Mouse (Mus musculus): Measurements from ENCODE around the gene Sult2b1. TPM values are rescaled to one million over a fixed set of nuclear protein-coding genes. Genes with fewer than 3 reads are reported as not detected.

Gene Sult2b1
- polyA plus RNA-seq, 1 experiment = 8.8 TPM

DNA sequence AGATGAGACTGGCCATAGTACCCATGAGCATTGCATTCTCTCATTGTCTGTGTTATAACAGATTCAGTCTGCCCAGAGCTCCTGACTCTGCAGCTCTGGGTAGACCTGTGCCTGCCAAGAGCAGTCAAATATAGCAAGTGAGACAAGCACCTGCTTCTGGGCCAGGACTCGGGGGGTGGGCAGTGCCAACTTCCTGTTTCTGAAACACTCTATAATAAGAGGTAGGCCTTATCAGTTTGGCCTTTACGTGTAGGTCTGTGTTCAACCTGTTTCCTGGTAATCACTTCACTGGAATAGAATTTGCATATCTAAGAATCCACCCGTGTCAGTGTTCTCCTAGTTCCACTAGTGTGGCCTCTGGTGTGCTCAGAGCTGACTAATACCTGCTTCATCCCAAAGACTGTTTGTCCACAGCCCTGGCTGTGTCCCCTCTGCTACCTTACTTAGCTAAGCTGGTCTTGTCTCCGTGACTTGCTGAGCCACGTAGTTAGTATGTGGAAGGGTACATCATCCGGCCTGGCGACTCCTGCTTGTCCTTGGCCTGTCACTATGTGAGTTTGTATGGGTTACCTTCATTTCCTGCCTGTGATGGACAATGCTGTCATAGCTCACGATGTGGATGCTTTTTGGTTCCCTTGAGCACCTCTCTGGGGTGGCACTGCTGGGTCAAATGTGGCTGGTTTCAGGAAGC lies 103.3 kb downstream of the Sult2b1 start:
- H3K36me3 ChIP-seq (ENCODE audit: control insufficient read depth, insufficient read depth, low read length) = no peaks in the 10 kb centered on the region
- no peaks in the 10 kb centered on the region for H3K4me1 ChIP-seq (ENCODE audit: control insufficient read depth, insufficient read depth, low read length)
- H3K27me3 ChIP-seq (ENCODE audit: control insufficient read depth, insufficient read depth, low read length) = no peaks in the 10 kb centered on the region
- no peak overlapping the region for H3K4me3 ChIP-seq (ENCODE audit: control insufficient read depth, low read depth, low read length)
- H3K27ac ChIP-seq (ENCODE audit: control insufficient read depth, insufficient read depth, low read depth, low read length) = no peak overlapping the region
- TF ChIP-seq CTCF (IDR thresholded peaks at IDR 0.05; ENCODE audit: control insufficient read depth, insufficient read depth, insufficient replicate concordance, low read depth, low read length) (no peak), POLR2A (IDR thresholded peaks at IDR 0.05; ENCODE audit: control insufficient read depth, low read depth, low read length) (no peak)

Other genes starting within 250 kb of the Sult2b1 start
- 0.37 and 0.45 TPM in 2 replicates for gene Hsd17b14, start 229.8 kb downstream of the Sult2b1 start, polyA plus RNA-seq (2012; rRNA removed)
- 39.9 and 44.3 TPM in 2 replicates for gene Bcat2, start 214.5 kb downstream of the Sult2b1 start, polyA plus RNA-seq (2012; rRNA removed)
- 3.6 and 3.7 TPM in 2 replicates for gene Fgf21, start 169.2 kb downstream of the Sult2b1 start, polyA plus RNA-seq (2012; rRNA removed)
- gene Fut1, start 167.4 kb downstream of the Sult2b1 start, polyA plus RNA-seq (2012; rRNA removed) = 0.08 and 0.21 TPM in 2 replicates
- 77.5 and 95.6 TPM in 2 replicates for gene Izumo1, start 162.9 kb downstream of the Sult2b1 start, polyA plus RNA-seq (2012; rRNA removed)
- 5.1 and 5.4 TPM in 2 replicates for gene Rasip1, start 157.2 kb downstream of the Sult2b1 start, polyA plus RNA-seq (2012; rRNA removed)
- 0.74 and 1.3 TPM in 2 replicates for gene Mamstr, start 144.7 kb downstream of the Sult2b1 start, polyA plus RNA-seq (2012; rRNA removed)
- 0.37 and 0.42 TPM in 2 replicates for gene Fut2, start 118.3 kb downstream of the Sult2b1 start, polyA plus RNA-seq (2012; rRNA removed)
- 6.5 and 10.8 TPM in 2 replicates for gene Ntn5, start 100.6 kb downstream of the Sult2b1 start, polyA plus RNA-seq (2012; rRNA removed)
- 61.0 and 71.6 TPM in 2 replicates for gene Sec1, start 90.3 kb downstream of the Sult2b1 start, polyA plus RNA-seq (2012; rRNA removed)
- gene Car11, start 84.8 kb downstream of the Sult2b1 start, polyA plus RNA-seq (2012; rRNA removed) = 2.3 and 3.3 TPM in 2 replicates
- 11.2 and 12.9 TPM in 2 replicates for gene Dbp, start 79.6 kb downstream of the Sult2b1 start, polyA plus RNA-seq (2012; rRNA removed)
- gene Rpl18, start 69.2 kb downstream of the Sult2b1 start, polyA plus RNA-seq (2012; rRNA removed) = 517 and 652 TPM in 2 replicates
- 33.4 and 34.6 TPM in 2 replicates for gene Sphk2, start 66.7 kb downstream of the Sult2b1 start, polyA plus RNA-seq (2012; rRNA removed)
- gene Fam83e, start 63.5 kb downstream of the Sult2b1 start, polyA plus RNA-seq (2012; rRNA removed) = 145 and 176 TPM in 2 replicates
- 589 and 614 TPM in 2 replicates for gene Spaca4, start 58.9 kb downstream of the Sult2b1 start, polyA plus RNA-seq (2012; rRNA removed)
- 23.1 and 26.1 TPM in 2 replicates for gene Lmtk3, start 931 bp downstream of the Sult2b1 start, polyA plus RNA-seq (2012; rRNA removed)
- gene Cyth2, start 29.9 kb upstream of the Sult2b1 start, polyA plus RNA-seq (2012; rRNA removed) = 149 and 166 TPM in 2 replicates
- 0.06 and 0.11 TPM in 2 replicates for gene Kcnj14, start 40.1 kb upstream of the Sult2b1 start, polyA plus RNA-seq (2012; rRNA removed)
- 11.2 and 12.1 TPM in 2 replicates for gene Grwd1, start 46.3 kb upstream of the Sult2b1 start, polyA plus RNA-seq (2012; rRNA removed)
- gene Kdelr1, start 88.1 kb upstream of the Sult2b1 start, polyA plus RNA-seq (2012; rRNA removed) = 67.4 and 82.4 TPM in 2 replicates
- 21.1 and 22.3 TPM in 2 replicates for gene Grin2d, start 93.7 kb upstream of the Sult2b1 start, polyA plus RNA-seq (2012; rRNA removed)
- 758 and 764 TPM in 2 replicates for gene Syngr4, start 112.0 kb upstream of the Sult2b1 start, polyA plus RNA-seq (2012; rRNA removed)
- 8.1 and 8.8 TPM in 2 replicates for gene Tmem143, start 112.3 kb upstream of the Sult2b1 start, polyA plus RNA-seq (2012; rRNA removed)
- gene Emp3, start 136.7 kb upstream of the Sult2b1 start, polyA plus RNA-seq (2012; rRNA removed) = 80.7 and 85.0 TPM in 2 replicates
- gene Ccdc114, start 139.4 kb upstream of the Sult2b1 start, polyA plus RNA-seq (2012; rRNA removed) = 19.7 and 26.2 TPM in 2 replicates
- gene Abcc6, start 245.6 kb upstream of the Sult2b1 start, polyA plus RNA-seq (2012; rRNA removed) = 0.67 and 1.0 TPM in 2 replicates
- 48.7 and 49.8 TPM in 2 replicates for gene Nomo1, start 249.0 kb upstream of the Sult2b1 start, polyA plus RNA-seq (2012; rRNA removed)